Mouse (Mus musculus) brain, embryonic 14.5 days (tissue): ENCODE results near the gene Sectm1b. TPM values are rescaled to one million over a fixed set of nuclear protein-coding genes. Genes with fewer than 3 reads are reported as not detected.
A peak's percentile ranks its signal among the peaks of the same experiment; 100 is the strongest.
"Not testable (repeated sequence)": the region's sequence is repeated elsewhere in the genome, so short reads cannot be mapped to it uniquely, and the experiment has no call there.

Experiments
- DNase-seq: peaks from one replicate; pipeline ENCODE4 v3.0.0-alpha.2; 2011; ENCODE audit warnings: low read depth
- CTCF ChIP-seq: fragments of 200-500 bp; IDR thresholded peaks from 2 replicates; pipeline ENCODE4 v1.5.1; 2012; ENCODE audit warnings: inconsistent platforms, mild to moderate bottlenecking, moderate library complexity, borderline replicate concordance; ENCODE audit not compliant: insufficient read depth, insufficient read length; ENCODE audit errors: extremely low read depth
- POLR2A ChIP-seq: fragments of 200-500 bp; IDR thresholded peaks from 2 replicates; pipeline ENCODE4 v1.6.1; 2012; ENCODE audit warnings: mild to moderate bottlenecking, inconsistent platforms, borderline replicate concordance; ENCODE audit not compliant: poor library complexity, insufficient read depth, insufficient read length, severe bottlenecking; ENCODE audit errors: extremely low read depth
- polyA plus RNA-seq: library from polyadenylated mRNA; depleted of rRNA; stranded (reverse); fragments of >200 nt; gene quantifications from 2 replicates; pipeline ENCODE4 v1.2.3, GENCODE M21; 2012

Sectm1b gene
- polyA plus RNA-seq, 1 experiment = not detected

- TF ChIP-seq CTCF = no peak
- TF ChIP-seq POLR2A = no peak
- no peak for DNase-seq
These were observed 26.6 kb upstream of the Sectm1b start for GRCm38 (mm10) chr11:121089756-121090546.

GRCm38 (mm10) chr11:121088997-121089396, 25.6 kb upstream of the Sectm1b start:
- no peak for TF ChIP-seq POLR2A
- TF ChIP-seq CTCF = no peak
- DNase-seq = no peak

GRCm38 (mm10) chr11:121086296-121086695, 22.9 kb upstream of the Sectm1b start:
- TF ChIP-seq CTCF = no peak
- no peak for TF ChIP-seq POLR2A
- no peak for DNase-seq

- DNase-seq = no peak
- no peak for TF ChIP-seq POLR2A
- TF ChIP-seq CTCF = no peak
These were observed 21.8 kb upstream of the Sectm1b start for GRCm38 (mm10) chr11:121085181-121085580.

GRCm38 (mm10) chr11:121082857-121083500, 19.6 kb upstream of the Sectm1b start:
- TF ChIP-seq CTCF = no peak
- TF ChIP-seq POLR2A = no peak
- DNase-seq = no peak

GRCm38 (mm10) chr11:121082250-121082649, 18.9 kb upstream of the Sectm1b start:
- no peak for DNase-seq
- TF ChIP-seq POLR2A = no peak
- TF ChIP-seq CTCF = no peak

GRCm38 (mm10) chr11:121081120-121081519, 17.8 kb upstream of the Sectm1b start, which contains the start of gene Sectm1a:
Gene Sectm1a, minus strand, starts transcription at chr11:121081220.
- no peak for TF ChIP-seq CTCF
- DNase-seq = no peak

- DNase-seq = no peak
- TF ChIP-seq POLR2A (no peak), CTCF (no peak)
These were observed 17.0 kb upstream of the Sectm1b start for GRCm38 (mm10) chr11:121080330-121080729.

GRCm38 (mm10) chr11:121075655-121076054, 12.3 kb upstream of the Sectm1b start:
- no peak for DNase-seq
- TF ChIP-seq POLR2A (no peak), CTCF (no peak)

GRCm38 (mm10) chr11:121069662-121070061, 6.3 kb upstream of the Sectm1b start:
- DNase-seq = not testable (repeated sequence)

GRCm38 (mm10) chr11:121067895-121068294, 4.5 kb upstream of the Sectm1b start:
- no peak for TF ChIP-seq POLR2A
- no peak for TF ChIP-seq CTCF
- no peak for DNase-seq

GRCm38 (mm10) chr11:121064197-121064596, 828 bp upstream of the Sectm1b start:
- no peak for DNase-seq
- TF ChIP-seq CTCF (peak; percentile 2; the same call in 1 of the 2 replicates), POLR2A (no peak)
